Mouse (Mus musculus): ENCODE data around the gene Naa40. TPM values are rescaled to one million over a fixed set of nuclear protein-coding genes. Genes with fewer than 3 reads are reported as not detected.

Gene Naa40
- polyA plus RNA-seq, 1 experiment from 2014 or later, result 75.9 TPM

- Histone ChIP-seq H3K9ac (no peak overlapping the region), H3K4me3 (no peak overlapping the region), H3K4me1 (no peaks in the 10 kb centered on the region), H3K4me2 (replicated peaks) (no peak overlapping the region), H3K27ac (no peak overlapping the region), H3K9me3 (replicated peaks) (no peaks in the 10 kb centered on the region), H3K27me3 (no peaks in the 10 kb centered on the region), H3K36me3 (peaks cover 34% of the 10 kb centered on the region)
- 91% methylated on average over 3 of the region's 3 CpGs for WGBS
- no peak for ATAC-seq (ENCODE audit: low FRiP score)
Observed at GRCm38 (mm10) chr19:7224253-7224652, 16.7 kb downstream of the Naa40 start.

- H3K4me1 ChIP-seq, result no peaks in the 10 kb centered on the region
- H3K9me3 ChIP-seq (replicated peaks), result no peaks in the 10 kb centered on the region
- H3K4me2 ChIP-seq (replicated peaks), result no peak overlapping the region
- no peak overlapping the region for H3K27ac ChIP-seq
- no peaks in the 10 kb centered on the region for H3K27me3 ChIP-seq
- ATAC-seq (ENCODE audit: low FRiP score), result no peak
- peaks cover 27% of the 10 kb centered on the region for H3K36me3 ChIP-seq
- H3K9ac ChIP-seq, result no peak overlapping the region
- H3K4me3 ChIP-seq, result no peak overlapping the region
Observed at GRCm38 (mm10) chr19:7223488-7223887, 17.5 kb downstream of the Naa40 start.

GRCm38 (mm10) chr19:7222196-7222595 lies 18.8 kb downstream of the Naa40 start:
- no peak overlapping the region for H3K27ac ChIP-seq
- no peak for ATAC-seq (ENCODE audit: low FRiP score)
- no peak overlapping the region for H3K9ac ChIP-seq
- peaks cover 14% of the 10 kb centered on the region for H3K36me3 ChIP-seq
- WGBS, result 90% methylated on average over 6 of the region's 6 CpGs
- no peak overlapping the region for H3K4me2 ChIP-seq (replicated peaks)
- no peaks in the 10 kb centered on the region for H3K9me3 ChIP-seq (replicated peaks)
- H3K4me3 ChIP-seq, result no peak overlapping the region
- H3K27me3 ChIP-seq, result no peaks in the 10 kb centered on the region
- peaks cover 4% of the 10 kb centered on the region; the same call in 1 of the 2 replicates for H3K4me1 ChIP-seq

- H3K9me3 ChIP-seq (replicated peaks), result no peaks in the 10 kb centered on the region
- no peak overlapping the region for H3K4me2 ChIP-seq (replicated peaks)
- peaks cover 20% of the 10 kb centered on the region for H3K4me1 ChIP-seq
- H3K4me3 ChIP-seq, result no peak overlapping the region
- H3K9ac ChIP-seq, result no peak overlapping the region
- no peaks in the 10 kb centered on the region for H3K27me3 ChIP-seq
- no peak overlapping the region for H3K27ac ChIP-seq
- peaks cover 18% of the 10 kb centered on the region for H3K36me3 ChIP-seq
- WGBS, result 95% methylated on average over 5 of the region's 5 CpGs
- no peak for ATAC-seq (ENCODE audit: low FRiP score)
Observed at GRCm38 (mm10) chr19:7218753-7219152, 22.2 kb downstream of the Naa40 start.

GRCm38 (mm10) chr19:7217926-7218267 lies 23.1 kb downstream of the Naa40 start:
- no peaks in the 10 kb centered on the region for H3K27me3 ChIP-seq
- H3K36me3 ChIP-seq, result peaks cover 27% of the 10 kb centered on the region
- 12% methylated on average over 6 of the region's 6 CpGs for WGBS
- H3K9ac ChIP-seq, result no peak overlapping the region
- H3K4me2 ChIP-seq (replicated peaks), result peak overlapping the region; percentile 71
- no peak overlapping the region for H3K27ac ChIP-seq
- no peak; the same call in 1 of the 2 replicates for ATAC-seq (ENCODE audit: low FRiP score)
- peak overlapping the region; percentile 70 for H3K4me3 ChIP-seq
- peaks cover 20% of the 10 kb centered on the region for H3K4me1 ChIP-seq
- no peaks in the 10 kb centered on the region for H3K9me3 ChIP-seq (replicated peaks)

- Histone ChIP-seq H3K27me3 (no peaks in the 10 kb centered on the region), H3K4me1 (peaks cover 20% of the 10 kb centered on the region), H3K4me3 (peak within 1 kb of the TSS; percentile 70), H3K9me3 (replicated peaks) (no peaks in the 10 kb centered on the region), H3K27ac (peak within 1 kb of the TSS; percentile 82), H3K4me2 (replicated peaks) (peak within 1 kb of the TSS; percentile 71), H3K36me3 (peaks cover 28% of the 10 kb centered on the region), H3K9ac (peak within 1 kb of the TSS; percentile 78)
- under 1% methylated on average over 50 of the region's 50 CpGs for WGBS
- peak; percentile 98 for ATAC-seq (ENCODE audit: low FRiP score)
Observed at GRCm38 (mm10) chr19:7217162-7217925, 23.6 kb downstream of the Naa40 start, which contains the start of gene Cox8a. Gene Cox8a, minus strand, starts transcription at chr19:7217616.

- 97% methylated on average over 5 of the region's 5 CpGs for WGBS
- Histone ChIP-seq H3K36me3 (peaks cover 35% of the 10 kb centered on the region), H3K9me3 (replicated peaks) (no peaks in the 10 kb centered on the region), H3K4me1 (peaks cover 20% of the 10 kb centered on the region), H3K27me3 (no peaks in the 10 kb centered on the region), H3K9ac (no peak overlapping the region), H3K27ac (no peak overlapping the region), H3K4me2 (replicated peaks) (no peak overlapping the region), H3K4me3 (no peak overlapping the region)
- ATAC-seq (ENCODE audit: low FRiP score), result no peak
Observed at GRCm38 (mm10) chr19:7214484-7214883, 26.5 kb downstream of the Naa40 start.

- WGBS, result 97% methylated on average over 3 of the region's 3 CpGs
- H3K4me3 ChIP-seq, result no peak overlapping the region
- H3K27me3 ChIP-seq, result no peaks in the 10 kb centered on the region
- H3K4me2 ChIP-seq (replicated peaks), result no peak overlapping the region
- H3K4me1 ChIP-seq, result peaks cover 20% of the 10 kb centered on the region
- H3K36me3 ChIP-seq, result peaks cover 35% of the 10 kb centered on the region
- no peak overlapping the region for H3K27ac ChIP-seq
- ATAC-seq (ENCODE audit: low FRiP score), result no peak
- no peaks in the 10 kb centered on the region for H3K9me3 ChIP-seq (replicated peaks)
- H3K9ac ChIP-seq, result no peak overlapping the region
Observed at GRCm38 (mm10) chr19:7213010-7213409, 28.0 kb downstream of the Naa40 start.

GRCm38 (mm10) chr19:7212216-7212615 lies 28.8 kb downstream of the Naa40 start:
- Histone ChIP-seq H3K9me3 (replicated peaks) (no peaks in the 10 kb centered on the region), H3K4me2 (replicated peaks) (no peak overlapping the region), H3K4me1 (peaks cover 17% of the 10 kb centered on the region), H3K27me3 (no peaks in the 10 kb centered on the region), H3K27ac (no peak overlapping the region), H3K9ac (no peak overlapping the region), H3K36me3 (peaks cover 35% of the 10 kb centered on the region), H3K4me3 (no peak overlapping the region)
- WGBS, result 82% methylated on average over 1 of the region's 1 CpGs
- no peak for ATAC-seq (ENCODE audit: low FRiP score)

- peaks cover 29% of the 10 kb centered on the region for H3K36me3 ChIP-seq
- H3K4me2 ChIP-seq (replicated peaks), result no peak overlapping the region
- no peak overlapping the region for H3K9ac ChIP-seq
- WGBS, result 91% methylated on average over 7 of the region's 7 CpGs
- H3K27ac ChIP-seq, result no peak overlapping the region
- H3K9me3 ChIP-seq (replicated peaks), result no peaks in the 10 kb centered on the region
- no peaks in the 10 kb centered on the region for H3K27me3 ChIP-seq
- no peak overlapping the region for H3K4me3 ChIP-seq
- H3K4me1 ChIP-seq, result peaks cover 12% of the 10 kb centered on the region
- ATAC-seq (ENCODE audit: low FRiP score), result no peak
Observed at GRCm38 (mm10) chr19:7209907-7210646, 30.9 kb downstream of the Naa40 start.

- H3K9me3 ChIP-seq (replicated peaks), result no peaks in the 10 kb centered on the region
- peaks cover 29% of the 10 kb centered on the region for H3K36me3 ChIP-seq
- peaks cover 21% of the 10 kb centered on the region for H3K4me1 ChIP-seq
- H3K9ac ChIP-seq, result peak within 1 kb of the TSS; percentile 86
- H3K4me2 ChIP-seq (replicated peaks), result peak within 1 kb of the TSS; percentile 73
- peak within 1 kb of the TSS; percentile 90 for H3K4me3 ChIP-seq
- ATAC-seq (ENCODE audit: low FRiP score), result peak; percentile 97
- H3K27ac ChIP-seq, result peak within 1 kb of the TSS; percentile 98
- under 1% methylated on average over 76 of the region's 79 CpGs for WGBS
- no peaks in the 10 kb centered on the region for H3K27me3 ChIP-seq
Observed at GRCm38 (mm10) chr19:7205753-7206736, 34.9 kb downstream of the Naa40 start, which contains the start of gene Otub1. Gene Otub1, minus strand, starts transcription at chr19:7206316.

GRCm38 (mm10) chr19:7205326-7205725 lies 35.7 kb downstream of the Naa40 start:
- no peak for ATAC-seq (ENCODE audit: low FRiP score)
- peak overlapping the region; percentile 73 for H3K4me2 ChIP-seq (replicated peaks)
- WGBS, result 38% methylated on average over 7 of the region's 7 CpGs
- peaks cover 21% of the 10 kb centered on the region for H3K4me1 ChIP-seq
- H3K27ac ChIP-seq, result peak overlapping the region; percentile 98
- H3K36me3 ChIP-seq, result peaks cover 36% of the 10 kb centered on the region
- peak overlapping the region; percentile 90 for H3K4me3 ChIP-seq
- peak overlapping the region; percentile 86 for H3K9ac ChIP-seq
- no peaks in the 10 kb centered on the region for H3K9me3 ChIP-seq (replicated peaks)
- no peaks in the 10 kb centered on the region for H3K27me3 ChIP-seq
